Mouse (Mus musculus): ENCODE measurements around the gene Retreg1.

Gene Retreg1

GRCm38 (mm10) chr15:25843086-25843991 lies at the start of gene Retreg1:
Gene Retreg1, plus strand, starts transcription at chr15:25843180.
- DNase-seq (ENCODE audit: low spot score), result peak; percentile 75

GRCm38 (mm10) chr15:25794123-25794522 lies 48.9 kb upstream of the Retreg1 start:
- DNase-seq (ENCODE audit: low spot score), result no peak

GRCm38 (mm10) chr15:25795496-25795895 lies 47.5 kb upstream of the Retreg1 start:
- DNase-seq (ENCODE audit: low spot score), result no peak

GRCm38 (mm10) chr15:25796353-25796752 lies 46.6 kb upstream of the Retreg1 start:
- DNase-seq (ENCODE audit: low spot score), result no peak

GRCm38 (mm10) chr15:25797179-25797578 lies 45.8 kb upstream of the Retreg1 start:
- no peak for DNase-seq (ENCODE audit: low spot score)

GRCm38 (mm10) chr15:25797888-25798287 lies 45.1 kb upstream of the Retreg1 start:
- DNase-seq (ENCODE audit: low spot score), result no peak

- DNase-seq (ENCODE audit: low spot score), result no peak
These were observed 41.3 kb upstream of the Retreg1 start for GRCm38 (mm10) chr15:25801726-25802125.

GRCm38 (mm10) chr15:25802194-25802593 lies 40.8 kb upstream of the Retreg1 start:
- no peak for DNase-seq (ENCODE audit: low spot score)

- DNase-seq (ENCODE audit: low spot score), result no peak
These were observed 39.9 kb upstream of the Retreg1 start for GRCm38 (mm10) chr15:25803111-25803510.

GRCm38 (mm10) chr15:25805336-25806110 lies 37.5 kb upstream of the Retreg1 start:
- DNase-seq (ENCODE audit: low spot score), result peak; percentile 69

GRCm38 (mm10) chr15:25806363-25806762 lies 36.6 kb upstream of the Retreg1 start:
- DNase-seq (ENCODE audit: low spot score), result no peak

GRCm38 (mm10) chr15:25806878-25807277 lies 36.1 kb upstream of the Retreg1 start:
- no peak for DNase-seq (ENCODE audit: low spot score)

GRCm38 (mm10) chr15:25808677-25809460 lies 34.1 kb upstream of the Retreg1 start:
- DNase-seq (ENCODE audit: low spot score), result no peak

GRCm38 (mm10) chr15:25809669-25810068 lies 33.3 kb upstream of the Retreg1 start:
- no peak for DNase-seq (ENCODE audit: low spot score)

- DNase-seq (ENCODE audit: low spot score), result no peak
These were observed 31.1 kb upstream of the Retreg1 start for GRCm38 (mm10) chr15:25811834-25812250.

GRCm38 (mm10) chr15:25812479-25812878 lies 30.5 kb upstream of the Retreg1 start:
- DNase-seq (ENCODE audit: low spot score), result no peak

- DNase-seq (ENCODE audit: low spot score), result no peak
These were observed 28.4 kb upstream of the Retreg1 start for GRCm38 (mm10) chr15:25814535-25814934.

- DNase-seq (ENCODE audit: low spot score), result no peak
These were observed 25.8 kb upstream of the Retreg1 start for GRCm38 (mm10) chr15:25817191-25817590.

GRCm38 (mm10) chr15:25821981-25822380 lies 21.0 kb upstream of the Retreg1 start:
- no peak for DNase-seq (ENCODE audit: low spot score)

GRCm38 (mm10) chr15:25822656-25823055 lies 20.3 kb upstream of the Retreg1 start:
- no peak for DNase-seq (ENCODE audit: low spot score)

- no peak for DNase-seq (ENCODE audit: low spot score)
These were observed 16.4 kb upstream of the Retreg1 start for GRCm38 (mm10) chr15:25826531-25826961.

GRCm38 (mm10) chr15:25828464-25828863 lies 14.5 kb upstream of the Retreg1 start:
- DNase-seq (ENCODE audit: low spot score), result no peak

All from ovary, postnatal 36 days (tissue).